Mouse (Mus musculus) erythroblast, embryonic 14.5 days (primary cell): ENCODE data around the gene Unc80.

Experiments used
- GATA1 ChIP-seq: IDR thresholded peaks from 2 replicates; pipeline ENCODE4 v1.6.1; 2012; ENCODE audit warnings: low read length, inconsistent platforms, mixed read lengths
- TAL1 ChIP-seq: IDR thresholded peaks from 3 replicates; pipeline ENCODE4 v1.6.1; 2012; ENCODE audit warnings: low read length, inconsistent platforms, mixed read lengths

DNA sequence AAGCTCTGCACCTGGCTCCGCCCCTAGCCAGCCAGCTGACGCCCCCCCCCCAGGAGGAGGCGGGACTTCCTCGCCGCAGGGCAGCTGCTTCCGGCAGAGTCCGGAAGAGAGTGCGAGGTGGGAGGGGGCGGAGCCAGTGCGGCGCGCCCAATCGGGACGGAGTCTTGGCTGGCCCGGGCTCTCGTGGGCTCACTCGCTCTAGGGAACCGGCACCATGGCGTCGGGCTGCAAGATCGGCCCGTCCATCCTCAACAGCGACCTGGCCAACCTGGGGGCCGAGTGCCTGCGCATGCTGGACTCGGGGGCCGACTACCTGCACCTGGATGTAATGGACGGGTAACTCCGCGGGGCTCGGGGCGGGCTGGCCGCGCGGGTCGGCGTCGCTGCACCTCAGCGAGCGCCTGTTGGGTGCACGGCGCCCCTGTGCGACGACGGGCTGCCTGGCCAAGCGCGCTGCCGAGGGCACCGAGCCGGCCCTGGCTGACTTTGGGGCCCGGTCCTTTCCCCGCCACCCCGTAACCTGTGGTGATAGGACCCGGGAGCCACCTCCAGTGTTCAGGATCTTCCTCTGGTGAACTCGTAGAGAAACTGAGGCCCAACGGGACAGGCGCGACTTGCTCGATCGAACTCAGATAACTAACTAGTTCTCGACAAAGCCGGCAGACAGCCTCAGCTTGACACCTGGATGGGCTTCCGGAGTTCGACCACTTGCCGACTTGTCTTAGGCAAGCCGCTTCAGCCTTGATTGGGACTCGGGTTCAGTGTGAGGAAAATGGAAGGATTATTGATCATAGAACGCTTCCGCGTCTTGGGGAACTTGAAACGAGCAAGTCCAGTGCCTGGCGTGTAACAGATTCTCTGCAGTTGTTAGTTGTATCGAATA lies 232.8 kb downstream of the Unc80 start, which contains the start of gene Rpe:
- no peak for TF ChIP-seq GATA1
- TF ChIP-seq TAL1 = no peak
